Mouse (Mus musculus) limb, embryonic 12.5 days (tissue): ENCODE measurements around the gene Spata3. TPM values are rescaled to one million over a fixed set of nuclear protein-coding genes. Genes with fewer than 3 reads are reported as not detected.
A peak's percentile ranks its signal among the peaks of the same experiment; 100 is the strongest.

Experiments
- ATAC-seq: fragments of 200-750 bp; cut with Nextera tagmentation; 2 replicates; pipeline ENCODE4 v1.8.0; 2017; ENCODE audit warnings: low read depth, moderate TSS enrichment; ENCODE audit not compliant: insufficient number of reproducible peaks, insufficient read depth, low FRiP score, low TSS enrichment
- H3K27ac ChIP-seq: fragments of 300-500 bp; sonication (generic); 2 replicates; pipeline ENCODE4 v1.5.1; 2016; ENCODE audit warnings: mild to moderate bottlenecking, moderate library complexity
- H3K27me3 ChIP-seq: fragments of 300-500 bp; sonication (generic); 2 replicates; pipeline ENCODE4 v1.6.1; 2016; ENCODE audit warnings: mild to moderate bottlenecking, moderate library complexity
- H3K36me3 ChIP-seq: fragments of 300-500 bp; sonication (generic); 2 replicates; pipeline ENCODE4 v1.6.1; 2016; ENCODE audit warnings: mild to moderate bottlenecking, moderate library complexity
- H3K4me1 ChIP-seq: fragments of 300-500 bp; sonication (generic); replicated peaks from 2 replicates; pipeline ENCODE4 v1.6.1; 2016
- H3K4me2 ChIP-seq: fragments of 300-500 bp; sonication (generic); 2 replicates; pipeline ENCODE4 v1.6.1; 2016; ENCODE audit warnings: mild to moderate bottlenecking, moderate library complexity
- H3K4me3 ChIP-seq: fragments of 300-500 bp; sonication (generic); replicated peaks from 2 replicates; pipeline ENCODE4 v1.5.1; 2016; ENCODE audit warnings: mild to moderate bottlenecking
- H3K9ac ChIP-seq: fragments of 300-500 bp; sonication (generic); replicated peaks from 2 replicates; pipeline ENCODE4 v1.6.1; 2016; ENCODE audit warnings: mild to moderate bottlenecking, moderate library complexity
- H3K9me3 ChIP-seq: fragments of 300-500 bp; sonication (generic); 2 replicates; pipeline ENCODE4 v1.6.1; 2016; ENCODE audit warnings: mild to moderate bottlenecking, moderate library complexity
- WGBS: fragments of 180-500 bp; shearing (Covaris S2); methylation state at CpG from one replicate; pipeline ENCODE4 v1.1.7; 2016; 5-methylcytosine and 5-hydroxymethylcytosine counted together
- polyA plus RNA-seq: library from polyadenylated mRNA; unstranded; fragments of >200 nt; fragmentation: Nextera tagmentation; extraction: Ambion mirVana; gene quantifications from 2 replicates; pipeline ENCODE4 v1.2.1, GENCODE M21; 2016

The Spata3 gene
- polyA plus RNA-seq, 1 experiment from 2014 or later = not detected

- H3K9ac ChIP-seq = no peak overlapping the region
- H3K36me3 ChIP-seq = no peaks in the 10 kb centered on the region
- WGBS = 58% methylated on average over 3 of the region's 3 CpGs
- H3K4me3 ChIP-seq = no peak overlapping the region
- peaks cover 7% of the 10 kb centered on the region for H3K27me3 ChIP-seq
- peaks cover 13% of the 10 kb centered on the region for H3K9me3 ChIP-seq
- no peaks in the 10 kb centered on the region for H3K4me1 ChIP-seq
- no peak for ATAC-seq
- no peak overlapping the region for H3K27ac ChIP-seq
- no peak overlapping the region for H3K4me2 ChIP-seq
Observed at GRCm38 (mm10) chr1:86038191-86038951, 21.8 kb downstream of the Spata3 start.

GRCm38 (mm10) chr1:86040131-86040530 lies 23.5 kb downstream of the Spata3 start:
- Histone ChIP-seq H3K4me3 (no peak overlapping the region), H3K36me3 (no peaks in the 10 kb centered on the region), H3K27ac (no peak overlapping the region), H3K9me3 (peaks cover 13% of the 10 kb centered on the region), H3K9ac (no peak overlapping the region), H3K4me1 (no peaks in the 10 kb centered on the region), H3K4me2 (no peak overlapping the region), H3K27me3 (peaks cover 25% of the 10 kb centered on the region)
- no peak for ATAC-seq
- 74% methylated on average over 4 of the region's 4 CpGs for WGBS

- 88% methylated on average over 3 of the region's 3 CpGs for WGBS
- H3K27ac ChIP-seq = no peak overlapping the region
- no peaks in the 10 kb centered on the region for H3K36me3 ChIP-seq
- no peak overlapping the region for H3K4me3 ChIP-seq
- no peak for ATAC-seq
- H3K27me3 ChIP-seq = peaks cover 31% of the 10 kb centered on the region
- H3K9me3 ChIP-seq = peaks cover 13% of the 10 kb centered on the region
- no peak overlapping the region for H3K9ac ChIP-seq
- H3K4me1 ChIP-seq = no peaks in the 10 kb centered on the region
- no peak overlapping the region for H3K4me2 ChIP-seq
Observed at GRCm38 (mm10) chr1:86040817-86041216, 24.2 kb downstream of the Spata3 start.

GRCm38 (mm10) chr1:86045056-86045455 lies 28.4 kb downstream of the Spata3 start:
- H3K9me3 ChIP-seq = peaks cover 13% of the 10 kb centered on the region
- WGBS = 57% methylated on average over 4 of the region's 4 CpGs
- no peaks in the 10 kb centered on the region for H3K36me3 ChIP-seq
- no peak for ATAC-seq
- H3K4me2 ChIP-seq = no peak overlapping the region
- no peak overlapping the region for H3K4me3 ChIP-seq
- no peak overlapping the region for H3K27ac ChIP-seq
- H3K27me3 ChIP-seq = peaks cover 65% of the 10 kb centered on the region
- no peak overlapping the region for H3K9ac ChIP-seq
- peaks cover 7% of the 10 kb centered on the region; the same call in 1 of the 2 replicates for H3K4me1 ChIP-seq

- H3K4me1 ChIP-seq = peaks cover 7% of the 10 kb centered on the region; the same call in 1 of the 2 replicates
- H3K9me3 ChIP-seq = peaks cover 13% of the 10 kb centered on the region
- H3K9ac ChIP-seq = peak within 1 kb of the TSS; percentile 60
- H3K4me3 ChIP-seq = peak within 1 kb of the TSS; percentile 63
- H3K27ac ChIP-seq = no peak within 1 kb of the TSS
- H3K4me2 ChIP-seq = peak within 1 kb of the TSS; percentile 98
- peak; percentile 57; the same call in 1 of the 2 replicates for ATAC-seq
- H3K36me3 ChIP-seq = no peaks in the 10 kb centered on the region
- WGBS = under 1% methylated on average over 104 of the region's 110 CpGs
- peaks cover 65% of the 10 kb centered on the region for H3K27me3 ChIP-seq
Observed at GRCm38 (mm10) chr1:86045848-86046805, 29.5 kb downstream of the Spata3 start, which contains the start of gene 2810459M11Rik. Gene 2810459M11Rik, plus strand, starts transcription at chr1:86045863.

- H3K27ac ChIP-seq = no peak overlapping the region
- H3K9me3 ChIP-seq = peaks cover 6% of the 10 kb centered on the region; the same call in 1 of the 2 replicates
- H3K9ac ChIP-seq = no peak overlapping the region
- peak overlapping the region; percentile 63 for H3K4me3 ChIP-seq
- ATAC-seq = no peak
- no peaks in the 10 kb centered on the region for H3K36me3 ChIP-seq
- peak overlapping the region; percentile 98 for H3K4me2 ChIP-seq
- peaks cover 65% of the 10 kb centered on the region for H3K27me3 ChIP-seq
- H3K4me1 ChIP-seq = peaks cover 7% of the 10 kb centered on the region; the same call in 1 of the 2 replicates
- WGBS = 6% methylated on average over 24 of the region's 24 CpGs
Observed at GRCm38 (mm10) chr1:86046833-86047563, 30.4 kb downstream of the Spata3 start.

GRCm38 (mm10) chr1:86048231-86048630 lies 31.6 kb downstream of the Spata3 start:
- Histone ChIP-seq H3K9ac (no peak overlapping the region), H3K9me3 (no peaks in the 10 kb centered on the region), H3K36me3 (no peaks in the 10 kb centered on the region), H3K4me3 (no peak overlapping the region), H3K27me3 (peaks cover 59% of the 10 kb centered on the region), H3K4me2 (no peak overlapping the region), H3K4me1 (peaks cover 7% of the 10 kb centered on the region; the same call in 1 of the 2 replicates), H3K27ac (no peak overlapping the region)
- ATAC-seq = no peak
- 83% methylated on average over 4 of the region's 4 CpGs for WGBS

- no peak overlapping the region for H3K4me3 ChIP-seq
Observed at GRCm38 (mm10) chr1:86048744-86049143, 32.1 kb downstream of the Spata3 start.

GRCm38 (mm10) chr1:86053198-86053921 lies 36.7 kb downstream of the Spata3 start:
- H3K9me3 ChIP-seq = no peaks in the 10 kb centered on the region
- WGBS = 85% methylated on average over 12 of the region's 12 CpGs
- H3K36me3 ChIP-seq = no peaks in the 10 kb centered on the region
- no peak overlapping the region for H3K9ac ChIP-seq
- no peak overlapping the region for H3K4me2 ChIP-seq
- peaks cover 6% of the 10 kb centered on the region; the same call in 1 of the 2 replicates for H3K4me1 ChIP-seq
- H3K27me3 ChIP-seq = peaks cover 8% of the 10 kb centered on the region
- H3K27ac ChIP-seq = no peak overlapping the region
- no peak for ATAC-seq
- H3K4me3 ChIP-seq = no peak overlapping the region

More at GRCm38 (mm10) chr1:86048744-86049143, 32.1 kb downstream of the Spata3 start:
- peaks cover 7% of the 10 kb centered on the region; the same call in 1 of the 2 replicates for H3K4me1 ChIP-seq
- no peak overlapping the region for H3K4me2 ChIP-seq
- H3K9me3 ChIP-seq = no peaks in the 10 kb centered on the region
- H3K27ac ChIP-seq = no peak overlapping the region
- H3K27me3 ChIP-seq = peaks cover 54% of the 10 kb centered on the region
- no peak for ATAC-seq
- H3K9ac ChIP-seq = no peak overlapping the region
- H3K36me3 ChIP-seq = no peaks in the 10 kb centered on the region
- 83% methylated on average over 3 of the region's 3 CpGs for WGBS

GRCm38 (mm10) chr1:86054943-86055342 lies 38.3 kb downstream of the Spata3 start:
- no peak for ATAC-seq
- Histone ChIP-seq H3K4me3 (no peak overlapping the region), H3K27me3 (no peaks in the 10 kb centered on the region), H3K4me2 (no peak overlapping the region), H3K9me3 (no peaks in the 10 kb centered on the region), H3K36me3 (no peaks in the 10 kb centered on the region), H3K27ac (no peak overlapping the region), H3K4me1 (peaks cover 9% of the 10 kb centered on the region; the same call in 1 of the 2 replicates), H3K9ac (no peak overlapping the region)
- WGBS = 29% methylated on average over 3 of the region's 3 CpGs
